Mouse (Mus musculus): Measurements from ENCODE around the gene Rps19bp1.
A peak's percentile ranks its signal among the peaks of the same experiment; 100 is the strongest.

GRCm38 (mm10) chr15:80225208-80225607, 38.9 kb downstream of the Rps19bp1 start:
- TF ChIP-seq POLR2A (IDR thresholded peaks at IDR 0.05; ENCODE audit: borderline replicate concordance, extremely low read depth, low read depth, low read length) = no peak
- peak; percentile 92 for TF ChIP-seq CTCF (IDR thresholded peaks at IDR 0.05; ENCODE audit: insufficient read depth, low read length)

All from lung, adult 2 months (tissue).